Mouse (Mus musculus) neutrophil, adult 5-6 weeks (primary cell): Measurements from ENCODE around the gene Kif5c. TPM values are rescaled to one million over a fixed set of nuclear protein-coding genes. Genes with fewer than 3 reads are reported as not detected.

Experiments used
- ATAC-seq: fragments of 151-379, 151-347 bp; 2 replicates; pipeline ENCODE4 v1.8.0; 2017; ENCODE audit warnings: mild to moderate bottlenecking, moderate TSS enrichment; ENCODE audit not compliant: insufficient number of reproducible peaks, poor library complexity, low FRiP score, severe bottlenecking; ENCODE audit errors: extremely low read depth
- total RNA-seq: library from RNA; stranded (forward); fragments of 200-1000 nt; gene quantifications from 2 replicates; pipeline ENCODE4 v1.2.3, GENCODE M21; 2017

The Kif5c gene
- total RNA-seq, 1 experiment from 2014 or later: 1.0 TPM

- no peak for ATAC-seq
These were observed 38.6 kb downstream of the Kif5c start for GRCm38 (mm10) chr2:49657666-49658065.

GRCm38 (mm10) chr2:49658988-49659387, 39.9 kb downstream of the Kif5c start:
- ATAC-seq: no peak

GRCm38 (mm10) chr2:49659964-49660363, 40.9 kb downstream of the Kif5c start:
- ATAC-seq: no peak

- ATAC-seq: no peak
These were observed 41.4 kb downstream of the Kif5c start for GRCm38 (mm10) chr2:49660375-49660923.

- ATAC-seq: no peak
These were observed 42.2 kb downstream of the Kif5c start for GRCm38 (mm10) chr2:49661348-49661747.

GRCm38 (mm10) chr2:49661872-49662271, 42.8 kb downstream of the Kif5c start:
- ATAC-seq: no peak

GRCm38 (mm10) chr2:49671753-49672500, 52.8 kb downstream of the Kif5c start:
- no peak for ATAC-seq

GRCm38 (mm10) chr2:49672501-49672874, 53.4 kb downstream of the Kif5c start:
- no peak for ATAC-seq

- no peak for ATAC-seq
These were observed 56.9 kb downstream of the Kif5c start for GRCm38 (mm10) chr2:49676020-49676419.

- no peak for ATAC-seq
These were observed 59.3 kb downstream of the Kif5c start for GRCm38 (mm10) chr2:49678386-49678785.

- ATAC-seq: no peak
These were observed 60.3 kb downstream of the Kif5c start for GRCm38 (mm10) chr2:49679135-49679964.

GRCm38 (mm10) chr2:49682754-49683153, 63.7 kb downstream of the Kif5c start:
- no peak for ATAC-seq

- no peak for ATAC-seq
These were observed 65.7 kb downstream of the Kif5c start for GRCm38 (mm10) chr2:49684808-49685207.

GRCm38 (mm10) chr2:49690421-49690826, 71.3 kb downstream of the Kif5c start:
- ATAC-seq: no peak

GRCm38 (mm10) chr2:49691441-49691840, 72.3 kb downstream of the Kif5c start:
- ATAC-seq: no peak

- no peak for ATAC-seq
These were observed 75.6 kb downstream of the Kif5c start for GRCm38 (mm10) chr2:49694727-49695126.

GRCm38 (mm10) chr2:49695461-49695860, 76.4 kb downstream of the Kif5c start:
- no peak for ATAC-seq

- ATAC-seq: no peak
These were observed 79.8 kb downstream of the Kif5c start for GRCm38 (mm10) chr2:49698851-49699250.

- no peak for ATAC-seq
These were observed 81.3 kb downstream of the Kif5c start for GRCm38 (mm10) chr2:49700176-49700971.
